Mouse (Mus musculus) heart, embryonic 13.5 days (tissue): ENCODE data around the gene Fpr-rs6. TPM values are rescaled to one million over a fixed set of nuclear protein-coding genes. Genes with fewer than 3 reads are reported as not detected.

Source experiments
- ATAC-seq: fragments of 200-750 bp; cut with Nextera tagmentation; 2 replicates; pipeline ENCODE4 v1.8.0; 2017; ENCODE audit warnings: moderate TSS enrichment; ENCODE audit not compliant: insufficient number of reproducible peaks, low FRiP score, low TSS enrichment; ENCODE audit errors: extremely low read depth
- H3K27ac ChIP-seq: fragments of 300-500 bp; sonication (generic); replicated peaks from 2 replicates; pipeline ENCODE4 v1.5.1; 2015; ENCODE audit warnings: moderate library complexity, mild to moderate bottlenecking, inconsistent platforms
- H3K27me3 ChIP-seq: fragments of 300-500 bp; sonication (generic); replicated peaks from 2 replicates; pipeline ENCODE4 v1.6.1; 2015; ENCODE audit warnings: mild to moderate bottlenecking, inconsistent platforms
- H3K36me3 ChIP-seq: fragments of 300-500 bp; sonication (generic); 2 replicates; pipeline ENCODE4 v1.6.1; 2015; ENCODE audit warnings: mild to moderate bottlenecking, inconsistent platforms
- H3K4me1 ChIP-seq: fragments of 300-500 bp; sonication (generic); 2 replicates; pipeline ENCODE4 v1.6.1; 2015; ENCODE audit warnings: inconsistent platforms
- H3K4me2 ChIP-seq: fragments of 300-500 bp; sonication (generic); 2 replicates; pipeline ENCODE4 v1.6.1; 2015; ENCODE audit warnings: inconsistent platforms, mild to moderate bottlenecking, moderate library complexity
- H3K4me3 ChIP-seq: fragments of 300-500 bp; sonication (generic); 2 replicates; pipeline ENCODE4 v1.5.1; 2015; ENCODE audit warnings: moderate library complexity, mild to moderate bottlenecking, inconsistent platforms
- H3K9ac ChIP-seq: fragments of 300-500 bp; sonication (generic); 2 replicates; pipeline ENCODE4 v1.6.1; 2015; ENCODE audit warnings: inconsistent platforms, mild to moderate bottlenecking, moderate library complexity
- H3K9me3 ChIP-seq: fragments of 300-500 bp; sonication (generic); 2 replicates; pipeline ENCODE4 v1.6.1; 2016; ENCODE audit warnings: inconsistent platforms
- polyA plus RNA-seq: library from polyadenylated mRNA; unstranded; fragments of >200 nt; fragmentation: Nextera tagmentation; extraction: Ambion mirVana; gene quantifications from 2 replicates; pipeline ENCODE4 v1.2.1, GENCODE M21; 2015

The Fpr-rs6 gene
- not detected in 2 replicates for polyA plus RNA-seq

- H3K4me1 ChIP-seq, result no peaks in the 10 kb centered on the region
- H3K4me2 ChIP-seq, result no peak within 1 kb of the TSS
- H3K36me3 ChIP-seq, result no peaks in the 10 kb centered on the region
- peaks cover 18% of the 10 kb centered on the region; the same call in 1 of the 2 replicates for H3K9me3 ChIP-seq
- no peaks in the 10 kb centered on the region for H3K27me3 ChIP-seq
- H3K4me3 ChIP-seq, result no peak within 1 kb of the TSS
- H3K9ac ChIP-seq, result no peak within 1 kb of the TSS
- H3K27ac ChIP-seq, result no peak within 1 kb of the TSS
- ATAC-seq, result no peak
Observed at GRCm38 (mm10) chr17:20182997-20183396, at the start of gene Fpr-rs6. Fpr-rs6 (minus strand) TSS chr17:20183097.

Other genes with a start within 250 kb of the Fpr-rs6 start
- not detected in 2 replicates for gene Vmn2r104, start 134.8 kb downstream of the Fpr-rs6 start, polyA plus RNA-seq
- gene Fpr-rs7, start 68.9 kb downstream of the Fpr-rs6 start, polyA plus RNA-seq, result not detected in 2 replicates
- gene Vmn2r105, start 52.0 kb upstream of the Fpr-rs6 start, polyA plus RNA-seq, result not detected in 2 replicates
- gene Vmn2r106, start 102.5 kb upstream of the Fpr-rs6 start, polyA plus RNA-seq, result not detected in 2 replicates
- gene Vmn2r107, start 162.1 kb upstream of the Fpr-rs6 start, polyA plus RNA-seq, result not detected in 2 replicates
- gene Vmn1r224, start 231.0 kb upstream of the Fpr-rs6 start, polyA plus RNA-seq, result not detected in 2 replicates